Mouse (Mus musculus) lung, embryonic 16.5 days (tissue): Measurements from ENCODE around the gene Ubald2. TPM values are rescaled to one million over a fixed set of nuclear protein-coding genes. Genes with fewer than 3 reads are reported as not detected.

Experiments
- ATAC-seq: fragments of 200-750 bp; cut with Nextera tagmentation; 2 replicates; pipeline ENCODE4 v1.8.0; 2017; ENCODE audit warnings: low read depth, mild to moderate bottlenecking, moderate library complexity
- H3K27ac ChIP-seq: fragments of 300-500 bp; sonication (generic); 2 replicates; pipeline ENCODE4 v1.5.1; 2014; ENCODE audit warnings: mild to moderate bottlenecking, control low read depth, low read length
- H3K27me3 ChIP-seq: fragments of 300-500 bp; sonication (generic); 2 replicates; pipeline ENCODE4 v1.6.1; 2014; ENCODE audit warnings: low read depth, low read length, mixed read lengths; ENCODE audit not compliant: control insufficient read depth, insufficient read depth
- H3K36me3 ChIP-seq: fragments of 300-500 bp; sonication (generic); 2 replicates; pipeline ENCODE4 v1.6.1; 2014; ENCODE audit warnings: low read length; ENCODE audit not compliant: control insufficient read depth, insufficient read depth
- H3K4me1 ChIP-seq: fragments of 300-500 bp; sonication (generic); replicated peaks from 2 replicates; pipeline ENCODE4 v1.6.1; 2014; ENCODE audit warnings: low read length, mixed read lengths; ENCODE audit not compliant: control insufficient read depth, insufficient read depth
- H3K4me2 ChIP-seq: fragments of 300-500 bp; sonication (generic); 2 replicates; pipeline ENCODE4 v1.6.1; 2014; ENCODE audit warnings: low read depth, low read length, control low read depth
- H3K4me3 ChIP-seq: fragments of 300-500 bp; sonication (generic); 2 replicates; pipeline ENCODE4 v1.5.1; 2014; ENCODE audit warnings: mild to moderate bottlenecking, low read length, control low read depth
- H3K9ac ChIP-seq: fragments of 300-500 bp; sonication (generic); 2 replicates; pipeline ENCODE4 v1.6.1; 2014; ENCODE audit warnings: low read length, control low read depth
- H3K9me3 ChIP-seq: fragments of 300-500 bp; sonication (generic); 2 replicates; pipeline ENCODE4 v1.6.1; 2016; ENCODE audit warnings: low read length; ENCODE audit not compliant: control insufficient read depth
- WGBS: fragments of 180-500 bp; shearing (Covaris S2); extraction: QIAGEN DNeasy Blood & Tissue Kit; methylation state at CpG from one replicate; pipeline ENCODE4 v1.1.7; 2014; 5-methylcytosine and 5-hydroxymethylcytosine counted together
- polyA plus RNA-seq: library from polyadenylated mRNA; unstranded; fragments of >200 nt; fragmentation: Nextera tagmentation; extraction: Ambion mirVana; gene quantifications from 2 replicates; pipeline ENCODE4 v1.2.1, GENCODE M21; 2015

The Ubald2 gene
- polyA plus RNA-seq, 1 experiment from 2014 or later: 43.2 TPM

DNA sequence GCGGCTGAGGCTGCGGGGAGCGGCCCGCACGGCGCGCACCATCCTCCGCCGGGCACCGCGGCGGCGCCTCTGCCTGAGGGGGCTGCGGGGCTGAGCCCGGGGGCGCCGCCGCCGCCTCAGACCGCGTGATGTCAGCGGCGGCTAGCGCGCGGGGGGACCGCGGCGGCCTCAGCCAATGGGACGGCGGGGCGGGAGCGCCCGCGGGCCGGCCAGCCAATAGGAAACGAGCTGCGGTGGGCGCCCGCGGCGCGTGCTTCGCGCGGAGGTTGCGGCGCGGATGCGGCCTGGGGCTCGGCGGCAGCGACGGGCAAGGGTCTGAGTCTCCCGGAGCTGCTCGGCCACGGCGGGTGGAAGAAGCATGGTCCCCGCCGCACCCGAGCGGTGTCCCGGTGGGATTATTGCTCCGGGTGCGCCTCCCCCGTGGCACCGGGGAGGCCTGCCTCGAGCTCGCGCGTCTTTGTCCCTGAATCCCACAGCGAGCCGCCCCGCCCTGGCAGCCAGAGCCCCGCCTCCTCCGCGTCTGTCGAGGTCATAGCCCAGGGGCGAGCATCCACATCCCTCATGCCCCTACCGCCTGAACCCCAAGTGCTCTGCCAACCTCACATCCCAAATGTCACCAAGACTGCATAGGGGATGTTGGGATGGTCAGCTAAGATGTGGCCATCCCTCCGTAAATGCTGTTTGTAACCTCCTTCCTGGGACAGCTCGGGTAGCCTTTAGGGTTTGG lies 20.8 kb upstream of the Ubald2 start, which contains the start of gene Rnf157:
Gene Rnf157 (minus strand): TSS at position 129 of the 727 bp plus-strand sequence.
- peaks cover 14% of the 10 kb centered on the region for H3K4me1 ChIP-seq
- peak within 1 kb of the TSS; percentile 96 for H3K4me2 ChIP-seq
- H3K9ac ChIP-seq: peak within 1 kb of the TSS; percentile 79
- 2% methylated on average over 57 of the region's 82 CpGs for WGBS
- H3K27me3 ChIP-seq: no peaks in the 10 kb centered on the region
- H3K4me3 ChIP-seq: peak within 1 kb of the TSS; percentile 73
- H3K36me3 ChIP-seq: no peaks in the 10 kb centered on the region
- no peaks in the 10 kb centered on the region for H3K9me3 ChIP-seq
- peak within 1 kb of the TSS; percentile 37; the same call in 1 of the 2 replicates for H3K27ac ChIP-seq
- ATAC-seq: peak; percentile 96

- Histone ChIP-seq H3K4me2 (peak overlapping the region; percentile 96), H3K4me1 (peaks cover 20% of the 10 kb centered on the region), H3K27me3 (no peaks in the 10 kb centered on the region), H3K36me3 (no peaks in the 10 kb centered on the region), H3K9me3 (no peaks in the 10 kb centered on the region), H3K27ac (no peak overlapping the region), H3K4me3 (peak overlapping the region; percentile 73), H3K9ac (peak overlapping the region; percentile 79; the same call in 1 of the 2 replicates)
- ATAC-seq: no peak
- WGBS: 76% methylated on average over 4 of the region's 4 CpGs
Measured at GRCm38 (mm10) chr11:116413631-116414022, 20.3 kb upstream of the Ubald2 start.

- WGBS: 54% methylated on average over 6 of the region's 6 CpGs
- Histone ChIP-seq H3K9ac (no peak overlapping the region), H3K4me2 (no peak overlapping the region), H3K4me1 (peaks cover 22% of the 10 kb centered on the region), H3K4me3 (no peak overlapping the region), H3K9me3 (no peaks in the 10 kb centered on the region), H3K27ac (no peak overlapping the region), H3K36me3 (no peaks in the 10 kb centered on the region), H3K27me3 (no peaks in the 10 kb centered on the region)
- no peak for ATAC-seq
Measured at GRCm38 (mm10) chr11:116416196-116416943, 17.5 kb upstream of the Ubald2 start.

- Histone ChIP-seq H3K9me3 (no peaks in the 10 kb centered on the region), H3K4me2 (no peak overlapping the region), H3K27ac (no peak overlapping the region), H3K4me3 (no peak overlapping the region), H3K27me3 (no peaks in the 10 kb centered on the region), H3K4me1 (peaks cover 16% of the 10 kb centered on the region), H3K36me3 (no peaks in the 10 kb centered on the region), H3K9ac (no peak overlapping the region)
- 87% methylated on average over 5 of the region's 5 CpGs for WGBS
- ATAC-seq: no peak
Measured at GRCm38 (mm10) chr11:116417054-116417453, 16.8 kb upstream of the Ubald2 start.

DNA sequence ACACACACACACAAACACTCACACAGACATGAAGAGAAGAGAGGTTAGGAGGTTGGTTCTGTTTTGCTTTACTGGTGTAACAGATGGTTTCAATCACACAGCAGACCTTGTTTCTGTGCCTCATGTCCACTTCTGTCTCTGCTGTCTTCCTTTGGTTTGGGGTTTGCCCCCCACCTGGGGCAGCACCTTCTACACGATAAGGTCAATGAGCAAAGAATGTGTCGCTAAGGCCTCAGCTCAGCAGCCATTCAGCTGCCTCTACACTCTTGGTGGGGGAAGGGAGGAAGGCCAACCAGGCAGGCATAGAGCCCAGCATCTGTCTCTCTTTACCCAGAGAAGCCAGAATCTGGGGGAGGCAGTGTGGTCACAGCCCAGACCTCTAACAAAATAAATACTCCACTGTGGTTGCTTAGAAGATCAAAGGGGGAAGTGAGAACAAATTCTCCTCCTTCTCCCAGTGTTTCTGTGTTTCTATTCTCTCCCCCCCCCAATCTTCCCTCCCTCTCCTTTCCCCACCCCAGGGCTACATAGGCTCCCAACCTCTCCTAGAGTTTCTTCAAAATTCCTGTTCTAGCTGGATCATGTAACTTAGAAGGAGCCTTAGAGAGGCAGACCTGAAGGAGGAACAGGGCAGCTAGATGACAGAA lies 15.6 kb upstream of the Ubald2 start:
- WGBS: 0% methylated on average over 2 of the region's 2 CpGs
- Histone ChIP-seq H3K27ac (peak overlapping the region; percentile 64), H3K36me3 (no peaks in the 10 kb centered on the region), H3K4me3 (no peak overlapping the region), H3K4me1 (peaks cover 14% of the 10 kb centered on the region), H3K4me2 (no peak overlapping the region), H3K27me3 (no peaks in the 10 kb centered on the region), H3K9me3 (no peaks in the 10 kb centered on the region), H3K9ac (no peak overlapping the region)
- peak; percentile 72 for ATAC-seq

GRCm38 (mm10) chr11:116418841-116419462 lies 14.9 kb upstream of the Ubald2 start:
- Histone ChIP-seq H3K9me3 (no peaks in the 10 kb centered on the region), H3K4me1 (peaks cover 11% of the 10 kb centered on the region), H3K9ac (no peak overlapping the region), H3K36me3 (no peaks in the 10 kb centered on the region), H3K27ac (peak overlapping the region; percentile 64), H3K4me2 (no peak overlapping the region), H3K4me3 (no peak overlapping the region), H3K27me3 (no peaks in the 10 kb centered on the region)
- WGBS: 47% methylated on average over 6 of the region's 6 CpGs
- ATAC-seq: peak; percentile 46

GRCm38 (mm10) chr11:116421102-116421501 lies 12.8 kb upstream of the Ubald2 start:
- no peaks in the 10 kb centered on the region for H3K9me3 ChIP-seq
- WGBS: 63% methylated on average over 6 of the region's 6 CpGs
- H3K9ac ChIP-seq: no peak overlapping the region
- no peaks in the 10 kb centered on the region for H3K27me3 ChIP-seq
- H3K4me2 ChIP-seq: no peak overlapping the region
- H3K4me3 ChIP-seq: no peak overlapping the region
- no peak for ATAC-seq
- H3K4me1 ChIP-seq: peaks cover 11% of the 10 kb centered on the region
- no peaks in the 10 kb centered on the region for H3K36me3 ChIP-seq
- no peak overlapping the region for H3K27ac ChIP-seq

DNA sequence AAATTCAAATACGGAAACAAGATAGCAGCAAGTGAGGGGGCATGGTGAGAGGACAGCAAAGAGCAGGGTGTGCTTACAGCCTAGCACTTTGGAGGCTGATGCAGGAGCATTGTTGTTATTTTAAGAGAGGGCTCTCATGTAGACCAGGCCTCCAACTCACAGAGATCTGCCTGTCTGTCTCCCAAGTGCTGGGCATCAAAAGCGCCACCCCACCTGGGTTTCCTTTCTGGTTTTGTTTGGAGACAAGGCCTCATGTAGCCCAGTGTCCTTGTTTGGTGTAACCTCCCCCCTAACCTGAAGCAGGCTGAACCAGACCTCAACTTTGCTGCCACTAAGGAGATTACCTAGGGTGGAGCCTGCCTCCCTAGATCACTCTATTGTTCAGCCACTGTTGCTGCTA lies 11.3 kb upstream of the Ubald2 start:
- H3K27ac ChIP-seq: no peak overlapping the region
- no peak overlapping the region for H3K4me3 ChIP-seq
- ATAC-seq: no peak
- peaks cover 11% of the 10 kb centered on the region for H3K4me1 ChIP-seq
- no peak overlapping the region for H3K9ac ChIP-seq
- H3K36me3 ChIP-seq: no peaks in the 10 kb centered on the region
- H3K9me3 ChIP-seq: no peaks in the 10 kb centered on the region
- no peak overlapping the region for H3K4me2 ChIP-seq
- H3K27me3 ChIP-seq: no peaks in the 10 kb centered on the region
- 84% methylated on average over 2 of the region's 2 CpGs for WGBS

DNA sequence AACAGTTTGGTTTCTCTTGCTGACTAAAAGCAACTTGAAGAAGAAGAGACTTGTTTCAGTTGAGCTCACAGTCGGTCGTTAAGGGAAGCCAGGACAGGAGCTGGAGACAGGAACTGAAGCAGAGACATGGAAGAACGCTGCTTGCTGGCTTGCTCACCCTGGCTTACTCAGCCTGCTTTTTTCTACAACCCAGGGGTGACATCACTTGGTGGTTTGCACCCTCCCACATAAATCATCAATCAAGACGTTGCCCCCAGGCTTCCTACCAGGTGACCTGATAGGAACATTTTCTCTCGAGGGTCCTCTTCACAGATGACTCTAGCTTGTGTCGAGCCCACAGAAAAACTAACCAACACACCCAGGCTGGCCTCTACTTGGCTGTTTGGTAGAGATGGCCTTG lies 10.7 kb upstream of the Ubald2 start:
- ATAC-seq: no peak
- peaks cover 7% of the 10 kb centered on the region for H3K4me1 ChIP-seq
- WGBS: 79% methylated on average over 6 of the region's 6 CpGs

More for the DNA sequence above, 10.7 kb upstream of the Ubald2 start:
- no peaks in the 10 kb centered on the region for H3K9me3 ChIP-seq
- H3K27me3 ChIP-seq: no peaks in the 10 kb centered on the region
- no peak overlapping the region for H3K27ac ChIP-seq
- no peak overlapping the region for H3K9ac ChIP-seq
- no peak overlapping the region for H3K4me2 ChIP-seq
- no peaks in the 10 kb centered on the region for H3K36me3 ChIP-seq
- no peak overlapping the region for H3K4me3 ChIP-seq
